Mouse (Mus musculus) adrenal gland, postnatal 36 days (tissue): ENCODE measurements around the gene 1700056E22Rik. TPM values are rescaled to one million over a fixed set of nuclear protein-coding genes. Genes with fewer than 3 reads are reported as not detected.

Experiments
- DNase-seq, 2 experiments: peaks; one replicate each; pipeline ENCODE4 v3.0.0; 2021; ENCODE audit warnings: mixed read lengths in 1 of 2
- total RNA-seq, 2 experiments: library from RNA; stranded (reverse); gene quantifications; 2 replicates each; pipeline ENCODE4 v1.2.3; 2021

1700056E22Rik gene
- total RNA-seq, 2 experiments from 2014 or later = 1.8 to 2.5 TPM

DNA sequence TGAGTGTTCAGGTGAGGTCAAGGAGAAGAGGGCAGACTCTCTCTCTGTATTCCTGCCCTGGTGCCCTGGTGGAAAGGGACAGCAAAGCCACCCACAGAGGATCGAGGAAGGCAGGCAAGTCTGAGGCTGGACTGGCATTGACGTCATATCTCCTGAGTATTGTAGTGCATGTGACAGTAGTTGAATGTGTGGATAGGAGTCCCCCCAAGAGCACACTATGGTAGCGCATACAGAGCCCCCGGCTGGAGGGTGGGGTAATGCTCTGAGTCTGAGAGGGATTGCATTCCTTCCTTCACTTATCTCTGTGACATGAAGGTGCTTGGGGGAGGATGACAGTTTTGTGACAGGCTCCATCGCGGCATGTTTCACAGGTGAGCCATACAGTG lies 14.4 kb downstream of the 1700056E22Rik start:
- no peak for DNase-seq

DNA sequence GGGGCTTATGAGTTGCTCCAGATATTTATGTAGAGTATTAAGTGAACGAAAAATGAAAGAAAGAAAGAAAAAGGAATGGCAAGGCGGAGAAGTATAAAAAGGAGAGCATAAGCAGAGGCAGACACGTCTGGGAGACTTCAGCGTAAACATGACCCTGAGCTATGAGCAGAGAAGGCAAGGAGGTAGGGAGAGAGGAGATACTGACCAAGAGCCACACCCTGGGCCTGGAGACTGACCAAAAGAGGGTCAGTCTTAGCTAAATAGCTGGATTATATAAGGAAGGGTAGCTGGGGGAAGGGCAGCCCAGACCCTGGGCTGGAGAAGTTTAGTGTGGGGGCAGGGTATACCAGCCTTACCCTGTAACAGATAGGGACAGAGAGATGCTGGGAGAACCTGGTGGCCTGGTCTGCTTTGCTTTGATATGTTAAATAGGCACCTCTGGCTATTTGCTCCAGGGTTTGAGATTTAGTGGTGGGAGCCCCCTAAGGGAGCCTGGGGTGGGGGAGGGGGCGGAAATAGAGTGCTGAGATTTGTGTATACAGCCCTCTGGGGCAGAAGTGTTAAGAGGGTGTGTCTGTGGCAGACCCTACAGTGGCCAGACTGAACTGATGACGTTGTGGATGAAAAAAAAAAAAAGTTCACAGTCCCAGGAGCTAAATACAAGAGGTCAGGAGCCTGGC lies 14.9 kb downstream of the 1700056E22Rik start:
- DNase-seq = no peak

DNA sequence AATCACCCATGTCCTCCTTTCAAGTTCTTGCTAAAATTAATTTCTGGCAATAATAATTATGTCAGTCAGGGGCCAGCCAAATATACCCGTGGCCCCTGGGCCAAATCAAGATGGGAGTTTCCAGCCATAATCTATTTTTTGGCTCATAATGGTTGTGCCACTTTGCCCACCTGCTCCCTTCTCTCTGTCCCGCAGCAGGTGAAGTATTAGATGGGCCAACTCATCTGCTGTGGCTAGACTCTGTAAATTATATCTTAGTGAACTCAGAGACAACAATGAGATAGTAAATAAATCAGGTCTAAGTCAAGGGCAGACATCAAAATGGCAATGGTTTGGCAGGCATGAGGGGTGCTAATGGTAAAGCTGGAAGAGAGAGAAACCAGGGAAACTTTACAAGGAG lies 16.5 kb downstream of the 1700056E22Rik start:
- no peak for DNase-seq

DNA sequence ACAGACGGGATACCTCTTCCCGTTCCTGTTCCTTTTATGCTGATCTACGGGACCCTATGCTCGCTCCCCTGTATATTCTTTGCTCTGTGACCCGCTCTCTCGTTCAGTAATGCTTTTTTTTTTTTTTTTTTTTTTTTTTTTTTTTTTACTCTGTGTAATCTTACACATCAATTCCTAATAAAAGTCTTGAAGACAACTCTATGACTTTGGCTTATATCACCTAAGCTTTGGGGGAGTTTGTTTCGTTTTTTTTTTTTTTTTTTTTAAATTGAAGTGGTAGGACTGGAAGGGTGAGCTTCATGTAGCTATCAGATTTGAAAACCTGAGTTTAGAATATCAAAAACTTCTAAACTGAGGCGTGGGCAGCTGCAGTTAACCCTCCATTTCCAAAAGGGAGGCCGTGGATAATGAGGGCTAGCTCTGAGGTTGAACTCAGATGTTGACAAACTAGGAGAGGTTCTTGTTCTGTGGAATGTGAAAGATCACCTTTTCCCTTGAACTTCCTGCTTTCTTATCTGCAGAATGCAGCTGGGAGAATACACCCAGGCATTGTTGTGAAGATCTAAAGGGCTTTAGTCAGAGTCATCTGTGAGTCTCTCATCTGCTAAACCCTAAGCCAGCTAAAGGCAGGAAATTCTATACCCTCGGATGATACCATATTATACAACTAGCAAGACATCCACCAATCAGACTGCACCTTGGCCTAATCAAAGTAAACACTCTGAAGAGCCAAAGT lies 17.9 kb downstream of the 1700056E22Rik start:
- DNase-seq = no peak

DNA sequence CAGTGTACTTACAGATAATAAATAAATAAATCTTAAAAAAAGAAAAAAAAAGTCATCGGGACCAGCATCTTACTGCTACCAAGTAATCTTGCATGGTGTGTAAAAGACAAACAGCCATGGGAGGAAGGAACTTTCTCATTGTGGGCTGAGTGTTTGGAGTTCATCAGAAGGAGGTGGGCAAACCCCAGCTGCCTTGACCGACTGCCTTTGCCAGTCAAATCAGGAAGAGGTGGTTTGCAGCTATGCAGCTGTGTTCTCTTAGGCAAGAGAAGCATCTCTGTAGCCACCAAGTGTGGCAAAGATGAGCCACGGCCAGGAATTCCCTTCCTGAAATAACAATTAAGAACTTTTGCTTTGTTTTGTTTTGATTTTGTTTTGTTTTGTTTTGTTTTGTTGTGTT lies 20.0 kb downstream of the 1700056E22Rik start:
- DNase-seq = no peak

DNA sequence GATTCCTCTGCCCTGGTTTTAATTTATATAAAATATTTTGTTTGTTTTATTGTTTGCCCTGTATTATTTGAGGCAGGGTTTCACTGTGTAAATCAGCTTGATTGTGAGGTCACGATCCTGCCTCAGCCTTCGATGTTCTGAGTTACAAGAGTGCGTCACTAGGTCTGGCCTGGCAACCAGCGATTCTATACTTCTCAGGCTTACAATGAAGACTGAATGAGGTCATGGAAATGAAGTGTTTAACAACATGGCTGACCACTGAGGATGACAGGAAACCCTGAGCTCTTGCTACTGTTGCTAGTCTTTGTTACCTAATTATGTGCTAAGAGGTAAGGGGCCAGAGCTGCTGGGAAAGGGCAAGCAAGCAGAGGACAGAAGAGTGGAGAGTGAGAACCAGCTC lies 21.0 kb downstream of the 1700056E22Rik start, which contains the start of gene Dusp10:
Dusp10 (plus strand) TSS at position 197 of the 400 bp plus-strand sequence.
- DNase-seq = no peak

DNA sequence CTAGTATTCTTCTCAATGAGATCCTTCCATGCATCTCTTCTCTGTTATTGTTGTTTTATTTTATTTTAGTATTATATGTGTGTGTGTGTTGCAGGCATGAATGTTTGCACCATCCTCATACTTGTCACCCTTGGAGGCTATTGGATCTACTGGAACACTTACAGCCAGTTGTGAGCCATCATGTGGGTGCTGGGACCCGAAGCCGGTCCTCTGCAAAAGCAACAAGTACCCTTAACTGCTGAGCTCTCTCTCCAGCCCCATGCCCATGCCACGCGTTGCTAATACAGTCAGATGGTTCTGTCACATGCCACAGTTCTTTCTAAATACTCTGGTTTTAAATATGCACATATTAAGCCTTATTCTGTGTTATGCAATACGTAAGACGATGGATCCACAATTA lies 22.8 kb downstream of the 1700056E22Rik start:
- DNase-seq = no peak

DNA sequence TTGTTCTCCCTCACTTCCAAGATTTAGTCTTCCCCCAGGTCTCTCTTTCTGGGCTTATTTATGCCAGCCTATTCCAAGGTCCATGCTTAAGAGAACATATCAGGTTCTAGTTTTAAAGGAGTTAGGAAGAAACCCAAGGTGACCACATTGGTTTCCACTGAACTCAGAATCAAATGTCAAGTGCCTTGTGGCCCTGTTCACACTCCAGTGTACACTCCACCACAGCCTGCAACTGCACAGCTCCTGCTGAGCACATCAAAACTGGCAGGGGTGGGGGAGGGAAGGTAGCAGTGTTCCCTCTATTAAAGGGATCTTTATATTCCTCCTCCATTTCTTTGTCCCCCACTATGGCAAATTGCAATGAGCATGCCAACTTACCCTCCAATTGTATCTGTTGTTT lies 28.0 kb downstream of the 1700056E22Rik start:
- no peak for DNase-seq

DNA sequence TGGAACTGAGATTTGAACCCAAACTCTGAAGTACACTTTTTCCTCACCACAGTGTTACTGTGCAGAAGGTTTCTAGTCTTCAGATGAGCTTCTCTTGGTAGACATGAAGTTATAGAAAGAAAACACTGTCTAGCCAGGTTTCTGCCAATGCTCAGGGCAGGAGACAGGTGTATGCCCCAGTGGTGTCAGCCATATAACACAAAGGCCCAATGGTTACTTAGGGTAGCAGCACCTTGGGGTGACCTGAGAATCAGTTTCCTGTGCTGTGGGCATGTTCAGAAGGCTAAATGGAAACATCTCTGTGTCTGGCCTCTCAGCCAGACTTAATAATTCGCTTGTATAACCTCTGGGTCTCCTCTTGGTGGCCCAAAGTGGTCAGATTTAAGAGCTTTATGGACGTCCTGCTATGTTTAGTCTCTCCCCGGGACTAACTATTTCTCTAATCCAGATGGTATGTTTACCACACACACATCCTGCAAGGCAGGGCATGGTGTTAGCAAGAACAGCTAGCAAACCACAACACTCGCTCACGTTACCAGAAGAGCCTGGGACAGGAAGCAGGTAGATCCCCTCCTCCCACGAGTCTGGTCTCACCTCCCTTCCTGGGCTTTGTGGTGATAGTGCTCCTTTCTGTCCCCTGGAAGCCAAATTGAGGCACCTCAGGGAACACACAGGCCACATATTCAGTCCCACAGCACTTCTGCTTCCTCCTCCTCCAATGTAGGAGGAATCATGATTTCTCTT lies 28.6 kb downstream of the 1700056E22Rik start:
- no peak for DNase-seq

DNA sequence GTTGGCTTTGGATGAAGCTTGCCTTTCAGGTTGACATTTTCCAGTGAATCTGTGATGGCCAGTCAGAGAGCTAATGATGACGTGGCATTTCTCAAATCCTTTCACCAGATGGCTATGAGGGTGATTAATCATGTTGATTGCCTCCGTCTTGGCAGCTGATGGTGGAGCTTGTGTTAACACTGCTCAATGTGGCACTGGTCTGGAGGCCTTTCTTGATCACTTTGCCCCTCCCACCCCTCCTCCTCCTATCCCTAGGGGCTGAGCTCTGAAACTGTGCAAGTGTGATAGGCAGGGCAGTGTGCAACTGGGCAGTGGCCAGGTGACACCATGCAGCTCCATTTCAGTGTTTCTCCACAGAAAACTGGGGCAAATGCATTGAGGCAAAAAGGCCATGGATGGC lies 29.8 kb downstream of the 1700056E22Rik start:
- peak; percentile 5 to 48 for DNase-seq

DNA sequence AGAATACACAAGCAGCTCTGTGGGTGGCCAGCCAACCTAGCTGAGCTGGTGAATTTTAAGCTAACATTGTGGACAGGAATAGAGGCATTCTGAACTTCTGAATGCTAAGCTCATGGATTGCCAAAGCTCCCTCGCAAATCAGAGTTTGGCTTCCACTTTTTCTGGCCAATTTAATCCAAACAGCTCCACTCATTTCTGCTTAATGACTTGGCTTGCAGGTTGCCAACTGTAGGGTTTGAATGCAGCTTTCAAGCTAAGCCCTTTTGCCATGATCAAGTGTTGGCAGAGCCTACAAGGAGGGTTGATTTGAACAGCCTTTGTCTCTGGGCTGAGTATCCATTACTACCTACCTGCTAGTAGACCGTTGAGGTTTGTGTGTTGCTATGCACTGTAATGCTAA lies 31.6 kb downstream of the 1700056E22Rik start:
- no peak for DNase-seq

DNA sequence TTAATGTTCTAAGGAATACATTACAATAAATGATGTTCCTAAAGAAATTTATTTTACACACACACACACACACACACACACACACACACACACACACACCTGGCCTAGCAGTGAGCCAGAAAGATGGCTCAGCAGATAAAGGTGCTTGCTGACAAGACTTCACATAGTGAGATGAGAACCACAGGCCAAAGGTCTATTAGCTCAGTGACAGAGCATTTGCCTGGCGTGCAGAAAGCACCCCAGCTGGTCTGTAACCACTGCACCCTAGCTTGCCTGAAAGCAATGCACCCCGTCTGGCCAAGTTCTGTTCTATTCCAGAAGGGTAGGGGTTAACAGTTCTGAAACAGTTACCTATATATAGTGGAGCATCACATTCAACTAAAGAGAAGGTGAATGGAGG lies 36.9 kb downstream of the 1700056E22Rik start:
- DNase-seq = no peak

DNA sequence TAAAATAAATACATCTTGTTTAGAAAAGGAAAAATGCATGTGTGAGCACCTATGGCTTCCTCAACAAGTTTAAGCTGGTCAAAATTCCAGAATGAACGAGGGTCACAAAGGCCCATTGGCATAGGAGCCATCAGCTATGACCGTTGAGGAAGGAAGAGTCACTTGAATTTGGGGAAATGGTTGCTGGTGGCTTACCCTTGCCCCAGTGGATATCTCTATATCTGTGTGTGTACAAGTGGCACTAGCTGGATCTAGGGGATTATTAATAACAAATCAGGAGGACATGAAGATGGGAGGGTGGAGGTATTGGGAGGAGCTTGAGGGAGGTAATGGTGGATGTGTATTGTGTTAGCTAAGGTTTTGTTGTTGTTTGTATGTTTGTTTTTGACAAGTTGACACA lies 42.2 kb downstream of the 1700056E22Rik start:
- DNase-seq = no peak

DNA sequence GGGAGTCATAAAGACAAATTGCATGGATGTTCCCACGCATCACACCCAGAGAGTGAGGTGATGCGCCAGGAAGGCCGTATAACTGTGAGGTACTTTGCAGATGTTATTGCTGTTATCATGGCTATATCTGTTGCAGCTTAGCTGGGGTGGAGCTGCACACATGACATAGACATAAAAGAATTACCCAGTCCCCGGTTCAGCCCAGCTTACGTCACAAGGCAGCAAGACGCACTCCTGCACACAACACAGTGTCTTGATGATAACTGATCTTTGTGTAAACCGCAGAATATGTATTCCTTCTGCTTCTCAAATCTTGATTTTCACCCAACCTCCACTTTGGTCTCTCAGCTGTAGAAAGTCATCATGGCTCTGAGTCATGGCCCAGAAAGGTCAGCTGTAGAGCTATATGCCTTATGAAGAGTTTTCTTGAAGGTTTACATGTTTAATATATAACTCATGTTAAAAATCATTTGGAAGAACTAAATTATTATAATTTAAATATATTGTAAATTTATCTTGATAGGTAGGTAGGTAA lies 46.3 kb downstream of the 1700056E22Rik start:
- DNase-seq = no peak

Other genes starting within 250 kb of the 1700056E22Rik start
- gene Dusp10, start 21.0 kb downstream of the 1700056E22Rik start, total RNA-seq = 10 to 100 TPM in 1 of 2 experiments, 1 to 10 TPM in 1; 9.3 to 12.4 TPM